Mouse (Mus musculus) Muller cell, postnatal 12 days (primary cell): ENCODE measurements around the gene Cenpn.

Experiments used
- DNase-seq: peaks from one replicate; pipeline ENCODE4 v3.0.0-alpha.2; 2015; ENCODE audit errors: inconsistent ontology term

Gene Cenpn

DNA sequence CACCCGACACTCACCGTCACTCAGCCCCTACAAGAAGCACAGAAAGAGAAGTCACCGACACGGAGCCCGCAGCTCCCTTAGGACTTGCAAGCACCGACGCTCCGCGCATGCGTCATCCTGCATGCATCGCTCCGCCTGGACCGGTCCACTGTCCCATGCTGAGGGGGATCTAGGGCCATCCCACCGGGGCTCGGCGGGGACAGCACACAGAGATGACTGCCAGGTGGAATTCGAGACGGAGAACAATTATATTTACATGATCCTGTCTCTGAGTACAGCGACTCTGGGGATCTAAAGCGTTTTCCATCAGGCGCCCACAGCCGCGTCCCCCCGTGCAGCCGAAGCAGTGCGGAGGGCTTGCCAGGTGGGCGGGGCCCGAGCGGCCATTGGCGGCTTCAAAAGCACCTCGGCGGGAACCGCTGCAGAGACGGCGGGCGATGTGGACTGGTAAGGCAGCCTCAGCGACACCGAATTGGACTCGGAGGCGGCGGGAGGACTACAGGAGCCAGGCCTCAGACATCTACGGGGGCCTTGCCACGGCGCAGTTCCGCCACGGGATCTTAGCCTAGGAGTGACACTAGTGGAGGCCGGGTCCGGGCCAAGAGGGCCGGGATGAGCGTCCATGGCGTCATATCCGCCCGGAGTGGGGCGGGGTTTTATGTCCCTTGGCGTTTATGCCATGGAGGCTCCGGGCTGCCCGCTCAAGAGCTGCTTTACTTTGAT, at the start of gene Cenpn, which contains the start of gene Cmc2:
Cenpn (plus strand) TSS at position 394 of the 723 bp plus-strand sequence.
Cmc2 (minus strand) TSS at position 119 of the 723 bp plus-strand sequence.
- peak; percentile 98 for DNase-seq

DNA sequence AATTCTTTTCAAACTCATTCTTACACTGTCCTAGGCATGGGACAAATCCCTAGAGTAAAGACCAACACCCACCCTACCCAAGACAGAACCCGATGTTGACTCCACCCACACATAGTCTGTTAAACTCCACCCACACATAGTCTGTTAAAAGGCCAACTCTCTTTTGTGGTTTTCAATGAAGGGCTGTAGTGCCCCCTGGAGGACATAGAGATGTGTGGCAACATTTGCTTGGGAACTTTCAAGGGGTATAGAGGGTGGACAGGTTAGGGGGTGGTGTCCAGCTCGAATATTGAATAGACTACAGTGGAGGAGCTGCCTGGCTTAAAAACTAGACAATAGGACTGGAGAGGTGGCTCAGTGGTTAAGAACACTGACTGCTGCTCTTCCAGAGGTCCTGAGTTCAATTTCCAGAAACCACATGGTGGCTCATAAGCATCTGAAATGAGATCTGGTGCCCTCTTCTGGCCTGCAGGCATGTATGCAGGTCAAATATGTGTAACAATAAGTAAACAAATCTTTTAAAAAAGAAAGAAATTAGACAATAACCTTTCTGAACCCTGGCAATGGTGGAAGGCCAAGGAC, 48.7 kb upstream of the Cenpn start:
- DNase-seq, result no peak

DNA sequence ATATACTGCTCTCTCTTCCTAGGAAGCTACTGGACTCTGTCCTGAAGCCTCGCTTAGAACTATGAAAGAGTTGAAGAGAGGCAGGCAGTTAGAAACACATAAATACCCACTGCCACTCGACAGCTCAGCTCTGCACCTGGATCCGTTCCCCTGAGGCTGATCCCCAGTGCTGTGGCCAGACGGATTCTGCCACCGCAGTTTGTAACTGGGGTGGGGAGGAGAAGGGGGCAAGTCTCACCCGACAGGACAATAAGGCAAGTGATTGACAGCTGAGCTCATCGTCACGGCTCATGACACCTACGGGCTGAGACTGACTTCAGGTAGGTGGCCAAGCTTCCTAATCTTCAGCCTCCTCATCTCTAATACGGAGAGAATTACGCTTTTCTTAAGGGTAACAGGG, 47.9 kb upstream of the Cenpn start:
- no peak for DNase-seq

DNA sequence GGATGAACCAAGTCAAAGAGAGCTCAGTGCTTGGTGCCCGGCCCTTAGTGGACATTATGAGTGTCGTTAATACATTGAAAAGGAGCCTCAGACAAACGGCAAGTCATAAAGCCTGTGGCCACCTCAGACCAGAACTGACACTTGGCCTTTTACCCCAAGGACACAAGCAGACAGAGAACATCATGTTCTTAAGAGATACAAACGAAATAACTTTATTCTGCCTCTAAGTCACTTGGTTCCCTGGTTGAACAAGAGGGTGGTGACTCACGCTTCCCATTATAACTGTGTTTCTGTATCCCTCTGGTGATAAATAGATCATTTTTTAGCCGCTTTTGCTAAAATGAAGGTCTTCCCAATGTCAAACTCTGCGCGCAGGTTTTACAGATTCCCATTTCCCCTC, 47.5 kb upstream of the Cenpn start:
- no peak for DNase-seq

DNA sequence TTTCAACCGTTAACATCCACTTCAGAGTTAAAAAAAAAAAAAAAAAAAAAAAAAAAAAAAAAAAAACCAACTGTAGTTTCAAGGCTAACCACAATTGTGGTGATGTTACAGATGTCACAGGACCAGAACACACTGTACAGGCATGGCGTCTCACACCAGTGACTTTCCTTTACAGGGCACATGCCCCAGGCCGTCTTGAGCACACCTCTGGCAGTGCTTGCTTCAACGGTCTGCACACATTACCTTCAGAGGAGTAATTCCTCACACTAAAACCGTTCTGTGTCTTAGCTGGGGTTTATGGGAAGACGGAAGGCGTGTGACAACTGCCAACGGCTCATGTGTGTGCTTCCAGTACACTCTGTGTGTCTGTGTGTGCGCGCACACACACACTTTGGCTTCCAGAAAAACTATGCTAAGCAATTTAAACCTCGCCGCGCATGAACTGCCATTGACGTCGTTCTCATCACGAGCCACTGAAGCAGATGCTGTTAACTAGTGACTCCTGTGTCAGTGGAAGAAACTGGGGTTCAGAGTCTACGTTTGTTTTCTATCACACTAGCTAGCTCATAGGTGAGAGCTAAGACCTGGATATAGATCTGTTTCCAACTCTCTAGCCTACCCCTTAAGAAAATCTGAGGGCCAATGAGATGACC, 45.6 kb upstream of the Cenpn start:
- no peak for DNase-seq

DNA sequence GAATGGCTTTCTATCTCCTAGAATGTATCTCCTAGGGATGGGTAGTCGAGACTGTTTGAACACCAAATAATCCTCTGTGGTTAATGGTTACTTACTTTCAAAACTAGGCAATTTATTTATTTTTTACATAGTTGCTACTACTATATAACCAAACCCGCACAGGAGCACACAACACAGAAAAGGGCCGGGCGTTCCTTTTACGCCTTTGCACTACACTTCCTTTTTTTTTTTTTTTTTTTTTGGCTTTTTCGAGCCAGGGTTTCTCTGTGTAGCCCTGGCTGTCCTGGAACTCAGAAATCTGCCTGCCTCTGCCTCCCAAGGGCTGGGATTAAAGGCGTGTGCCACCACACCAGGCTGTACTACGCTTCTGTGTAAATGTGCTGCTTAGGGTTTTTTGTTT, 40.1 kb upstream of the Cenpn start:
- DNase-seq, result no peak

- DNase-seq, result no peak
These were observed 33.7 kb upstream of the Cenpn start for GRCm38 (mm10) chr8:116887813-116888212.

GRCm38 (mm10) chr8:116891446-116891845, 30.1 kb upstream of the Cenpn start:
- DNase-seq, result no peak

DNA sequence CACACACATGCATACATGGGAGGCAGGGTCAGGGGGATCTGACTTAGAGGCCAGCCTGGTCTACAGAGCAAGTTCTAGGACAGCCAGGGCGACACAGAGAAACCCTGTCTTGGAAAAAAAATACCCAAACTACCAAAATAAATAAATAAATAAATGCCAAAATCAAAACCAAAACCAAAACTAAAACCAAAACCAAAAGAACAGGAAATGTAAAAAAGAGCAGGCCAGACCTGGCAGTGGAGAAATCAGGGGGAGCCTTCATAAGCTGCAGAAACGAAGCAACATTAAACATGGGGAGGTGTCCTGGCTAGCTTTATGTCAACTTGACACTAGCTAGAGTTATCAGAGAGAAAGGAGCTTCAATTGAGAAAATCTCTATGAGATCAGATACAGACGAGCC, 29.4 kb upstream of the Cenpn start:
- no peak for DNase-seq

- DNase-seq, result no peak
These were observed 28.9 kb upstream of the Cenpn start for GRCm38 (mm10) chr8:116892636-116893035.

- DNase-seq, result no peak
These were observed 27.6 kb upstream of the Cenpn start for GRCm38 (mm10) chr8:116893938-116894337.

GRCm38 (mm10) chr8:116895521-116895920, 26.0 kb upstream of the Cenpn start:
- no peak for DNase-seq

DNA sequence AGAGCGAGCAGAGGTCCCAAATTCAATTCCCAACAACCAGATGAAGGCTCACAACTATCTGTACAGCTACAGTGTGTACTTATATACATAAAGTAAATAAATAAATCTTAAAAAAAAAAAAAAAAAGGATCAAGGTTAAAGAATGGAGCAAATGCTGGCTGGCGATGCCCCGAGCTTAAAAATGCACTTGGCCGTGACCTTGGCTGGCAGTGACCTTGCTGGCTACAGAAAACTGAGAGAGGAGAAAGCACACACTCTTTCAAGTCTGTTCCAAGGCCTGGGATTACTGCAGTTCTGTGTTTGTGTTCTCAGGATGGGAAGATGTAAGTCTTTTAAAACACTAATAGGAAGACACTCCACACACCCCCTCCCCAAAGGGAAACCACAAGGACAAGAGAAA, 16.8 kb upstream of the Cenpn start:
- no peak for DNase-seq

DNA sequence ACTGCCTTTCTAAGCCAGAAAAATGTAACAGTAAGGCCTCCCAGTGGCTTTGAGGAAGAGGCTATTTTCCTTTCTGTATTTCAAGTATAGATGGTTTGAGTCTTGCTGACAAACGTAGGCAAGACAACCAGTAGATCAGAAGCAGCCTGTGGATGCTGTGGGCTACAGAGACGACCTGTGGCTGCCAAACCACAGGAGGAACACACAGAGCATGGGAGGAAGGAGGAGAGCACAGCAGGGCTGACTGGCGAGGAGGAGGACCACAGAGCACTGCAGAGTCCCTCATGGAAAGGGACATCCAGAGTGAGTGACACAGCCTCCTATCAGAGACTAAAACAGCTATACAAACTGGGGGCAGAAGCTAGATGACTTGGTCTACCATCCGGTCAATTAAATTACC, 16.3 kb upstream of the Cenpn start:
- DNase-seq, result no peak

- no peak for DNase-seq
These were observed 15.7 kb upstream of the Cenpn start for GRCm38 (mm10) chr8:116905836-116906235.

GRCm38 (mm10) chr8:116921005-116921336, 559 bp upstream of the Cenpn start:
- no peak for DNase-seq

GRCm38 (mm10) chr8:116922060-116922757, 679 bp downstream of the Cenpn start:
- DNase-seq, result no peak

GRCm38 (mm10) chr8:116923526-116923925, 2.0 kb downstream of the Cenpn start:
- no peak for DNase-seq

- DNase-seq, result no peak
These were observed 6.3 kb downstream of the Cenpn start for GRCm38 (mm10) chr8:116927880-116928279.

DNA sequence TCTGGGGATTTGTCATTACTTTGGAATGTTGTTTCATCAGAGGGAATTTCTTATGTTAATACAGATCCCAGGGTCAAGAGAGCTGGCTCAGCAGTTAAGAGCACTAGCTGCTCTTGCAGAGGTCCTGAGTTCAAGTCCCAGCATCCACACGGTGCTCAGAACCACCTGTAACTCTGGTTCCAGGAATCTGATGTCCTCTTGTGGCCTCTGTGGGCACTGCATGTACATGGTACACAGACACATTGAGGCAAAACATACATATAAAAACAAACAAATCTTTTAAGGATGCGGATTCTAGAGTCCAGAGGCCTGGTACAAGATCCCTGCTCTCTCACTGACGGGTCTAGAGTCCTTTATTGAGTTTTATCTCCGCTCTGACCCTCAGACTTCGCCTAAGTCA, 7.1 kb downstream of the Cenpn start:
- no peak for DNase-seq

DNA sequence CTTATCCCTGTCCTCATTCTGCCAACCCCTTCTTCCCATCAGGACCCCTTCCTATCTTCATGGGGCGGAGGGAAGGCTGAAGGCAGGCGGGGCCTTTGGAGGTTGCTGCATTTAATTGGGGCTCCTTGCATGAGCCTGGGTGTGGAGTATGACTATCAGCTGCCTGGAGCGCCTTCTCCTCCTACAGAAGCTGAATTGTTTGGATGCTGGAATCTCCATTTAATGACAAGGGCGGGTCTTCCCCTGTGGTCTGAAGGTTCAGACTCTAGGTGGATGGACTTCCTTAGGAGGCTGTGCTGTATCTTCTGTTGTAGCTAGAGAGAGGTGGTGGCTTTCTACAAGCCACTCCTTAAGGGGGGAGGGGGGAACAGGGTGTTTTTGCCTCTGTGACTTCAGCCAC, 13.4 kb downstream of the Cenpn start:
- no peak for DNase-seq

GRCm38 (mm10) chr8:116935506-116935905, 14.0 kb downstream of the Cenpn start:
- DNase-seq, result no peak
